Mouse (Mus musculus): ENCODE measurements around the gene Stat2.

- TF ChIP-seq CTCF (IDR thresholded peaks at IDR 0.05; ENCODE audit: insufficient read depth, low read length) (no peak), POLR2A (IDR thresholded peaks at IDR 0.05; ENCODE audit: borderline replicate concordance, extremely low read depth, low read depth, low read length) (no peak)
Measured at GRCm38 (mm10) chr10:128310177-128310576, 39.8 kb downstream of the Stat2 start.
